Mouse (Mus musculus) heart, postnatal 0 days (tissue): ENCODE results near the gene Filip1. TPM values are rescaled to one million over a fixed set of nuclear protein-coding genes. Genes with fewer than 3 reads are reported as not detected.

Source experiments
- ATAC-seq: fragments of 200-750 bp; cut with Nextera tagmentation; 2 replicates; pipeline ENCODE4 v1.8.0; 2017; ENCODE audit warnings: low read depth, moderate number of reproducible peaks, moderate library complexity; ENCODE audit not compliant: insufficient read depth
- DNase-seq: peaks from one replicate; pipeline ENCODE4 v3.0.0-alpha.2; 2016; ENCODE audit warnings: low spot score
- H3K27ac ChIP-seq: fragments of 300-500 bp; sonication (generic); 2 replicates; pipeline ENCODE4 v1.5.1; 2014; ENCODE audit warnings: low read depth, mild to moderate bottlenecking
- H3K27me3 ChIP-seq: fragments of 300-500 bp; sonication (generic); 2 replicates; pipeline ENCODE4 v1.6.1; 2014; ENCODE audit warnings: low read length, mixed read lengths; ENCODE audit not compliant: control insufficient read depth, insufficient read depth
- H3K36me3 ChIP-seq: fragments of 300-500 bp; sonication (generic); replicated peaks from 2 replicates; pipeline ENCODE4 v1.6.1; 2014; ENCODE audit warnings: low read length, mixed read lengths; ENCODE audit not compliant: control insufficient read depth, insufficient read depth
- H3K4me1 ChIP-seq: fragments of 300-500 bp; sonication (generic); 2 replicates; pipeline ENCODE4 v1.6.1; 2014; ENCODE audit warnings: antibody characterized with exemption; ENCODE audit not compliant: control insufficient read depth, insufficient read depth
- H3K4me2 ChIP-seq: fragments of 300-500 bp; sonication (generic); 2 replicates; pipeline ENCODE4 v1.6.1; 2014; ENCODE audit warnings: low read depth, mild to moderate bottlenecking, low read length, moderate library complexity
- H3K4me3 ChIP-seq: fragments of 300-500 bp; sonication (generic); 2 replicates; pipeline ENCODE4 v1.5.1; 2014; ENCODE audit warnings: low read depth, low read length
- H3K9ac ChIP-seq: fragments of 300-500 bp; sonication (generic); replicated peaks from 2 replicates; pipeline ENCODE4 v1.6.1; 2014; ENCODE audit warnings: low read depth, low read length, mixed read lengths
- H3K9me3 ChIP-seq: fragments of 300-500 bp; sonication (generic); replicated peaks from 2 replicates; pipeline ENCODE4 v1.6.1; 2016; ENCODE audit warnings: low read length; ENCODE audit not compliant: control insufficient read depth
- CTCF ChIP-seq: IDR thresholded peaks from 2 replicates; pipeline ENCODE4 v1.5.1; 2016; ENCODE audit warnings: antibody characterized with exemption, control low read depth, low read depth
- EP300 ChIP-seq: IDR thresholded peaks from 2 replicates; pipeline ENCODE4 v1.6.1; 2016; ENCODE audit warnings: antibody characterized with exemption, low read depth
- WGBS: fragments of 180-500 bp; shearing (Covaris S2); extraction: QIAGEN DNeasy Blood & Tissue Kit; methylation state at CpG from one replicate; pipeline ENCODE4 v1.1.7; 2014; 5-methylcytosine and 5-hydroxymethylcytosine counted together
- polyA plus RNA-seq: library from polyadenylated mRNA; unstranded; fragments of >200 nt; fragmentation: Nextera tagmentation; extraction: Ambion mirVana; gene quantifications from 2 replicates; pipeline ENCODE4 v1.2.1, GENCODE M21; 2015
- total RNA-seq: library from RNA; depleted of rRNA; stranded (reverse); fragments of >200 nt; gene quantifications from 2 replicates; pipeline ENCODE4 v1.2.3, GENCODE M21; 2014; ENCODE audit warnings: low replicate concordance

Filip1 gene
- total and polyA plus RNA-seq, 2 experiments from 2014 or later: 27.4 to 39.0 TPM

DNA sequence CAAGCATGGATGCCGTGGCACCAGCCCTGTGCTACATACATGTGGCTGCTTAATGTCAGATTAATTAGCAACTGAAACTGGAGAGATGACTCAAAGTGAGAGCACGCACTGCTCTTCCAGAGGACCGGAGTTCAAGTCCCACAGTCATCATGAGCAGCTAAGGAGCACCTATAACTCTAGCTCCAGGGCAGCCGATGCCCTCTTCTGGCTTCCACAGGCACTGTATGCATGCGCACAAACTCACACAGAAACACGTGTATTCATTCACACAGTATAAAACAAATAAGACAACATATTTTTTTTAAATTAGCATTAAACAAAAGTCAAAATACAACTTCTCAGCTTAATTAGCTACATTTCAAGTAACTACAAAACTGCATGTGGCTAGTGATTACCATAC, 123.5 kb downstream of the Filip1 start:
- TF ChIP-seq EP300 (no peak), CTCF (0 out of 2 replicates have a peak, but pooled peaks have one; percentile 15)
- peaks cover 46% of the 10 kb centered on the region for H3K4me1 ChIP-seq
- DNase-seq (no peak), ATAC-seq (no peak)
- WGBS: 88% methylated on average over 6 of the region's 6 CpGs
- no peak overlapping the region for H3K4me2 ChIP-seq
- H3K27me3 ChIP-seq: no peaks in the 10 kb centered on the region
- no peaks in the 10 kb centered on the region for H3K36me3 ChIP-seq
- no peaks in the 10 kb centered on the region for H3K9me3 ChIP-seq
- H3K27ac ChIP-seq: no peak overlapping the region
- no peak overlapping the region for H3K4me3 ChIP-seq
- H3K9ac ChIP-seq: no peak overlapping the region

DNA sequence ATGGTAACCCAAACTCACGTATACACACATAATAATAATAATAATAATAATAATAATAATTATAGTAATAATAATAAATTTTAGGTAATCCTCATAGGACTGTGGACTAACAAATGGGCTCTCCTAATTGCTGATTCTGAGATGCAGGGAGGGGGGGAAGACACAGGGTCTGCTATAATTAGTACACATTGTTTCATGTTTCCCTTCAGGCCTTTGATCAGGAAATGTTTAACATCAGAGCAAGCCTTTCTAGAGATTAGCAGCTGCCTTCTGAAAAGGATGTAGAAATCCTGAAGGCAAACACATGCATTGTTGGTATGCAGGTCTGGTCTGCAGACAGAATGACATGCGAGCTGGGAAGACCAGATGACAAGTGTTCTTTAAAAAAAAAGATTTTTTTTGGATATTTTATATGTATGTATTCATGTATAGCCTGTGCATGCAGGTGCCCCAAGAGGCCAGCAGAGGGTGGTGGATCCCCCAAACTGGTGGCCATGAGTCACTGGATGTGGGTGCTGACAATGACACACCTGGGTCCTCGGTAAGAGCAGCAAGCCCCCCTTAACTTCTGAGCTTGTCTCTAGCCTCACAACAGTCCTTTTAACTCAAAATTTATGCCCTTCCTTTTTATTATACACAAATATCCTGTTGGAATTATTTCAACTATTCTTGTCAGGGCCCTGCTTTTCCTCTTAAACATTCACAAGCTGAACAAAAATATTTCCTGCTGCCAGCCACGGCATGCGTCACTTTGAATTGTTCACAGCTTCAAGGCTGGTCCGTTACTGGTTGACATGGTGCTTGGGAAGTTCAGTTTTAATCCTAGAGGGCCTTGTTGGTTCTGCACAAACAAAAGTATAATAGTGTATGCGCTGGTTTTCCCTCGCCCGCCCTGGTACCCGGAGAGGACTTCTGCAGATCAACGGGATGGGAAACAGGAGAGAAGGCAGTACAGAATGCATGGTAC, 127.1 kb downstream of the Filip1 start:
- Histone ChIP-seq H3K9ac (no peak overlapping the region), H3K36me3 (no peaks in the 10 kb centered on the region), H3K27ac (peak overlapping the region; percentile 65), H3K4me3 (no peak overlapping the region), H3K9me3 (no peaks in the 10 kb centered on the region), H3K4me1 (peaks cover 36% of the 10 kb centered on the region), H3K27me3 (no peaks in the 10 kb centered on the region), H3K4me2 (peak overlapping the region; percentile 4; the same call in 1 of the 2 replicates)
- ATAC-seq (peak; percentile 31; the same call in 1 of the 2 replicates), DNase-seq (no peak)
- WGBS: 50% methylated on average over 11 of the region's 11 CpGs
- TF ChIP-seq EP300 (no peak), CTCF (peak; percentile 40)

DNA sequence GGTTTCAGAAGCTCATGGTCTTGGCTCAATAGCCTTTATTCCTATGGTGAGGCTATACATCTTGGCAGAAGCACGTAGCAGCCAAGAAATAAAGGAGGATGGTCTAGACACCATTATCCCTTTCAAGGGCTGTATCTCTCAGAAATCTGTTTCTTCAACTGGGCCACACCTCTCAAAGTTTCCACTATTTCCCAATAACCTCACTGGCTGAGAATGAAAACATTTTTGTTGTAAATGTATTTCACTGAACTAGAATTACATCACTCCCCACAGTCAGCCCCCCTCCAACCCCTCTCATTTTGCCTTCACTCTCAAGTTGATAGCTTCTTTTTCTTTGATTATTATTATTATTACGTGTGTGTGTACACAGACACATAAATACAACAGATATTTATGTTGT, 129.5 kb downstream of the Filip1 start:
- H3K9ac ChIP-seq: no peak overlapping the region
- peaks cover 39% of the 10 kb centered on the region for H3K4me1 ChIP-seq
- H3K4me3 ChIP-seq: no peak overlapping the region
- WGBS: 79% methylated on average over 2 of the region's 2 CpGs
- no peak overlapping the region for H3K27ac ChIP-seq
- H3K27me3 ChIP-seq: no peaks in the 10 kb centered on the region
- H3K4me2 ChIP-seq: no peak overlapping the region
- no peak for DNase-seq
- no peaks in the 10 kb centered on the region for H3K9me3 ChIP-seq
- TF ChIP-seq EP300 (no peak), CTCF (no peak)
- no peaks in the 10 kb centered on the region for H3K36me3 ChIP-seq
- no peak for ATAC-seq

DNA sequence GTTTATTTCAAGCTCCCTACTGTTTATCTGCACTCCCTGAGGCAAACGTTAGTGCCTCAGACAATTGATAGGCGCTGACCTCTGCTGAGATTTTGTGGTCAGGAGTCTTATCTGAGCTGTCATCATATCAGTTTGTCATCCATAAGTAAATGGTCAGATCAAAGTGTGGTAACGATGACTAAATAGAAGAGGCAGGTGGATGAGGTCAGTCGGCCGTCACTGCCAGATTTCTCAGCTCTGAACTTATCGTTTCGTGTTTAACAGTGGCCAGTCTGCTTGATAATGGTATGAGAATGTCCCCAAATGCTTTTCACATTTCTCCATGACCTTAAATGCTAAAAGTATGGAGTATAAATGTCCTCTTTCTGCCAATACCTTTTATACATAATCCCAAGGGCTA, 132.6 kb downstream of the Filip1 start:
- Histone ChIP-seq H3K4me2 (no peak overlapping the region), H3K9ac (no peak overlapping the region), H3K27ac (no peak overlapping the region), H3K9me3 (no peaks in the 10 kb centered on the region), H3K27me3 (no peaks in the 10 kb centered on the region), H3K4me1 (peaks cover 37% of the 10 kb centered on the region), H3K4me3 (no peak overlapping the region), H3K36me3 (no peaks in the 10 kb centered on the region)
- ATAC-seq (no peak), DNase-seq (no peak)
- no peak for TF ChIP-seq CTCF
- no peak for TF ChIP-seq EP300
- 38% methylated on average over 7 of the region's 7 CpGs for WGBS

DNA sequence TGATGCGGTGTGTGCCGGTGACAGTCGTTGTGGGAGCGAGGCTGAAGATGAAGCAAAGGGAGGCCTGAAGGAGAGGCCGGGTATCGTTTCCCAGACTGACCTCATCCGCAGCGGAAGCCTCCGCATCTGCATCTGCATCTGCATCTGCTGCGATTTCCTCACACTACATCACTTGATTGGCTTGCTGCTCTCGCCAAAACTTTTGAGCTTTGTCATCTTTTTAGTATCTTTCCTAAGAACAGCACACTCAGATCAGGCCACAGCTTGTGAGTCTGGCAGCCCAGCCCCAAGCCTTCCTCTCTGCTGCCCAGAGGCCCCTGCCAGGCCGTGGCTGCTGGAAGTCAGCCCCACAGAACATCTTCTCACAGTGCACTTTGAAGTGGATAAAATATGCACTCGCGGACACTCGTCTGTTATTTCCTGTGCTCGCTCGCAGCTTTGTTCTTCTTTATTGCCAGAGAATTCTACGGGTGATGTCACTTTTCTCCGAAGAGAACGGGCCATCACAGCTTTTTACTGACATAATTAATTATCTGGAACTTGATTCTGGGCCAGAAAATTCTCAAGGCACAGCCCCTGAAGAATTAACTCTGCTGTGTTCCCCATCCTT, 137.0 kb downstream of the Filip1 start:
- Histone ChIP-seq H3K9me3 (no peaks in the 10 kb centered on the region), H3K4me3 (peak overlapping the region; percentile 18; the same call in 1 of the 2 replicates), H3K27ac (peak overlapping the region; percentile 82), H3K4me2 (peak overlapping the region; percentile 51), H3K4me1 (peaks cover 25% of the 10 kb centered on the region), H3K36me3 (0 out of 2 replicates have a peak, but pooled peaks cover 3% of the 10 kb centered on the region), H3K9ac (peak overlapping the region; percentile 24; the same call in 1 of the 2 replicates), H3K27me3 (no peaks in the 10 kb centered on the region)
- ATAC-seq (peak; percentile 48), DNase-seq (peak; percentile 49)
- TF ChIP-seq CTCF (no peak), EP300 (no peak)
- WGBS: 31% methylated on average over 20 of the region's 20 CpGs
